Mouse (Mus musculus): Measurements from ENCODE around the gene Adamts20.

The Adamts20 gene

DNA sequence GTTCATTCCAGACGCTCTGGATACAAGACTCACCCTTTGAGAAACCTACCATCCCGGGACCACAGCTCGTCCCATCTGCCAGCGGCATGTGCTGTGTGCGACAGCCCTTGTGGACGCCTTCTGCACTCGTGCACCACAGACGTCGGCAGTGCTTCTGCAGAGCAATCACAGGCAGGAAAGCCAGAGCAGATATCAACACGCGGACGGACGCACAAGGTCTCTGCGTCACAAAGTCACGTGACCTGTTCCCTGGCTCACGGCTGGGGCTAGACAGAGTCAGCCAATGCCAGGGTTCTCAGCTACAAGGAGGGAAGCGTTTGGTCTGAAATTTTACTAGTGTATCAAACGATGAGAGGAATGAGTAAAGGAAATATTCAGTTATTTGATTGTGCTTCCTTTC, 116.2 kb downstream of the Adamts20 start:
- intact Hi-C loops (cut with DNase I) = no loop called here

- intact Hi-C loops (cut with DNase I) = no loop called here
These were observed 120.9 kb downstream of the Adamts20 start for GRCm38 (mm10) chr15:94344317-94344716.

DNA sequence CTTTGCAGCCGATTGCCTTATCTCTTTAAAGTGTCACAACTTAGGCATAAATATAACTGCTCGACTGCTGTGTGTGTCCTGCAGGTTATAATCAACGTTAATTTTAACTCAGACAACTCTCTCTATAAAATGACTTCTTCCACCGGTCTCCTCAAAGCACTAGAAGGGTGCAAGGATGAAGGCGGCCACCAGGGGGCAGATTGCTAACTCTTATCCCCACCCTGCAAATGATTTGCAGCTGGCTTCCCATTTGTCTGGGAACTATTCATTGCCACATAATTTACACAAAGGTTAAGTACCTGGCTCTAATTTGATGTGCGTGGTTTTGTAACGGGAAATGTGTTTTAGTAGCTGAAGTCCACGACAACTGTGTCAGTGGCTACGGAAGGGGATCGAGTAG, 122.9 kb downstream of the Adamts20 start:
- intact Hi-C loops (cut with DNase I) = loop anchor here (2.0 kb wide), 1 partner anchor 178 kb away; no protein-coding TSS in a partner anchor

- intact Hi-C loops (cut with DNase I) = no loop called here
These were observed 126.2 kb downstream of the Adamts20 start for GRCm38 (mm10) chr15:94339011-94339410.

DNA sequence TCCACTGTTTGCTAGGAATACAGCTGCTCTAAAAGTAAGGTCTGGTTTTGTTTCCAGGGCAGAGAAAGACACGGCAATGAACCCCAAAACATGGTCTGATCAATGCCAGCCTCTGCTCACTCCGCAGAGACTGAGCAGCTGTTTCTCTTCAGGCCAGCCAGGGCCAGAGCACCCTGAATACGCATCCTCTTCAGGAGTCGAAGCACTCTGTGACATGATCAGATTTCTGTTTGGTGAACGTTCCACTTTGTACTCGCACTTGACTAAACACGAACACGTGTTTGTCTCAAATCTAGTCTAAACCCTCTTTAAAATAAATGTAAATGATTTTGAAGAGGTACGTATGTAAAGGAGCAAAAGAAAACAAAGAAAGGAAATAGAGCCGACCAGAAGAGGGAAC, 130.6 kb downstream of the Adamts20 start:
- intact Hi-C loops (cut with DNase I) = no loop called here

- intact Hi-C loops (cut with DNase I) = no loop called here
These were observed 138.6 kb downstream of the Adamts20 start for GRCm38 (mm10) chr15:94326626-94327025.

DNA sequence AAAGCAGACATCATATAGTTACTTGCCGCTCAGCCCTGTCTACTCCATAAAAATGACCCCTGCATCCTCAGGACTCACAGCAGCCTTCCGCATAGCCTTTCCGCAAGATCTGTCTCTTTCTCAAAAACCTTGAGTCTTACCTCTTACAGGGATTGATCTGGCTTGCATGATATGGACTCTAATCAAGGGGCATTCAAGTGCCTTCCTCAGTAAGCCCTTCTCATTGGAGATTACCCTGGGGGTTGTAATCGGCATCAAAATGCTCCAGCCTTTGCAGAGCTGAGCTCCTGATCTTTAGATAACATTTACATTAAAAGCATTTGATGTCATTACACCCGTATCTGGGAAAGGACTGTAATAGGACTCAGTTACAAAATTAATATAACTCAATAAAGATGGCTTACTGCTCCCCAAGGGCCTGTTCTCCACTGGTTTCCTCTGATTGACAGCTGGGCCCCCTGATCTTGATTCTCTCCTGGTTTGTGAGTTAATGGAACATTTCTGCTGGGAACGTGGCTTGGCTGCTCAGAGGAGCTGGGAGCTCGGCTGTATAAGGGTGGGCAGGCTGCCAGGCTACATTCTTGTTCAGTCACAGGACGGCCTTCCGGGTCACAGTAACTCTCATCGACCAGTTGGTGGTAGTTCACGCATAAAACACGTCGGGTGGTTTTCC, 139.6 kb downstream of the Adamts20 start:
- intact Hi-C loops (cut with DNase I) = no loop called here

DNA sequence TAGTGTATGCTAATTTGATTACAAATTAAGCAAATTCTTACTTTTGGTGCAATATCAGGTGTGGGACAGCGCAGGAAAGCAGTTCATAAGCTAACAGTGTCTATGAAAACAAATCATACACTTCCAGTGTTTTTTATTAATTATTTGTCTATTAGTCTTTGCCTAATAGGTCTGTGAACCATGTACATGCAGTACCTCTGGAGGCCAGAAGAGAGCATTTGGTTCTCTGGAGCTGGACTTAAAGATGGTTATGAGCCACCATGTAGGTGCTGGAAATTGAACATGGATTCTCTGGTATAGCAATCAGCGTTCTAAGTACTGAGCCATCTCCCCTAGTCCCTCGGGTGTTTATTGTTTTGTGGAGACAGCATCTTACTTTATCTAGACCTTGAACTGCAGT, 149.0 kb downstream of the Adamts20 start:
- intact Hi-C loops (cut with DNase I) = no loop called here

GRCm38 (mm10) chr15:94309689-94310088, 155.5 kb downstream of the Adamts20 start:
- intact Hi-C loops (cut with DNase I) = no loop called here

DNA sequence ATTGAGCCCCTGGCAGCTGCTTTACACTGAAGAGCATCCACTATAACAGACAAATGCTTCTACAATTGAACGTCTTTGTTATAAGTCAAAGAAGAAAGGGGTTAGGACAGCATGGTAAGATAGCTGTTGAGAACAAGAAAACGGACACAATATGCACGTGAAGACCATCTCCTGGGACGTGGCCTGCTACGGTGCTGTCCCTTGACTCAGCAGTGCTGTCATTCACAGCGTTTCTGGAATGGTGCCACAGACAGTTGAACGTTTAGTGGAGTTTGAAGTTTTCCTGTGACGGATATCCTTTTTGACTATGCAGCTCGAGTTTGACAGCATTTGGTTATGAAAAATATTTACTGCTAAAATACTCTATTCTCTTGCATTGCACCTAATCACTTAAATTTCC, 157.3 kb downstream of the Adamts20 start:
- intact Hi-C loops (cut with DNase I) = no loop called here

GRCm38 (mm10) chr15:94303151-94303550, 162.1 kb downstream of the Adamts20 start:
- intact Hi-C loops (cut with DNase I) = no loop called here

DNA sequence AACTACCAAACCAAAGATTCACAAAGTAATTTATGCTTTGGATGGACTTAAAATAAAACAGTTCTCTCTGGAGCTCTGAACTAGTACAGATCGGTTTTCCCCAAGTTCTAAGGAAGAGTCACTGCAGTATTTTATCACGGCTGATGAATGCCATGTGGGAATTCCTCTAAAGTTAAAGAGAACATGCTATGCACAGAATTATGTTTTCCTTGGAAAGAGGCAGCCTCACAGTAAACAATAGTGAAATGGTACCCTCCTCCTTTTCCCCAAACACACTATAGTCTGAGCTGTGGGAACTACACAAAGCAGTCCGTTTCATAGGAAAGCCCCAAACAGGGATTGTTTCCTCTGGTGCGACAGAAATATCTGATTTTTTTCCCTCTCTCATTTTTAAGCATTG, 171.1 kb downstream of the Adamts20 start:
- intact Hi-C loops (cut with DNase I) = no loop called here

- intact Hi-C loops (cut with DNase I) = no loop called here
These were observed 177.2 kb downstream of the Adamts20 start for GRCm38 (mm10) chr15:94288015-94288414.

DNA sequence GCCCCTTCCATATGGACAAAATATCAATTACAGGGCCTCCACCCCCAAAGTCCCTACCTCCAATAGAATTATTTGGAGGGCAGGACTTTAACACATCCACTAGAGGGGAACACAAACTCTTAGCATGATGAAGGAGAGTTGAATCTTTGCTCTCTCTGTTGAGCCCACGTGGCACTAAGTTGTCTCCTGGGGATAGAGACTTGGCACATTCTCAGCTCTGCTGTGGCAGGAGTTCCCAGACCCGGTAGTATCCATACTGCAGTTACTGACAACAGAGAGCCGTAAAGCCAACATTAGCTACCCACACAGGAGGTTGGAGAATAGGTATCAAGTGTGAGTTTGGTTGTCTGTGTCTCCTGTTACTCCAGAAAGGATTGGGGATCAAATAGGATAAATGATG, 177.7 kb downstream of the Adamts20 start:
- intact Hi-C loops (cut with DNase I) = no loop called here

DNA sequence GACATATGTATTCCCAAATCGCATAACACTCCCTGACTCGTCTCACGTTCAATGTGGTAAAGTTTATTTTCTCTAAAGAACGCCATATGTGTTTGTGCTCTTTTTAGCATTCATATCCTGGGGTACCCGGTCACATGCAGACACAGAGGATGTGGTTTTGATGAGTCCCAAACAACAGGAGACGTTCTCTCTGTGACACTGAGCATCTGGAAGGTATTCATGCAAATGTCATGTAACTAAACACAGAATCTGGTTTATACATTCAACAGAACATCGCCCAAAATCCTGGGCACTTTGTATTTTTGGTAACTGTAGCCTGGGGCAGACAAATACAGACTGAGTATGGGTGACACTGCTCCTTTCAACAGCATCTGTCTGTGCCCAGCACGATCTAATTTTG, 188.8 kb downstream of the Adamts20 start:
- intact Hi-C loops (cut with DNase I) = no loop called here

DNA sequence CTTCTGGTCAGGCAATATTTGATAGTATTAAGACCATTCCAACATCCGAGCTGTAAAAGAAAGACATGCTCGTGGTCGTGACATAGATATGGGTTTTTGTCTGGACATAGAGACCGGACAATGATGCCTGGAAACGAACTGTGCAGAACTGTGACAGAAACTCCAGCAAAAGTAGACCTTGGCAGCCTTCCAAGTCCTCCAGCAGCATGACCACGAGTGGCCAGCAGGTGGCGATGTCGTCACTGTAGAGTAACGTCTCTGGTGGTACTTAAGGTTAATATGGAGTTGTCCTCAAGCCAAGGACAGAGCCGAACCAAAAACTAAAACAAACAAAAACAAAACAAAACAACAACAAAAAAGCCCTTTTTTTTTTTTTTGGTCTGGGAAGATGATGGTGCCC, 199.6 kb downstream of the Adamts20 start:
- intact Hi-C loops (cut with DNase I) = loop anchor here (2.0 to 10.0 kb wide), 2 partner anchors 253 to 339 kb away; no protein-coding TSS in a partner anchor

GRCm38 (mm10) chr15:94264497-94264879, 200.7 kb downstream of the Adamts20 start:
- intact Hi-C loops (cut with DNase I) = loop anchor here (2.0 to 10.0 kb wide), 2 partner anchors 254 to 340 kb away; no protein-coding TSS in a partner anchor

DNA sequence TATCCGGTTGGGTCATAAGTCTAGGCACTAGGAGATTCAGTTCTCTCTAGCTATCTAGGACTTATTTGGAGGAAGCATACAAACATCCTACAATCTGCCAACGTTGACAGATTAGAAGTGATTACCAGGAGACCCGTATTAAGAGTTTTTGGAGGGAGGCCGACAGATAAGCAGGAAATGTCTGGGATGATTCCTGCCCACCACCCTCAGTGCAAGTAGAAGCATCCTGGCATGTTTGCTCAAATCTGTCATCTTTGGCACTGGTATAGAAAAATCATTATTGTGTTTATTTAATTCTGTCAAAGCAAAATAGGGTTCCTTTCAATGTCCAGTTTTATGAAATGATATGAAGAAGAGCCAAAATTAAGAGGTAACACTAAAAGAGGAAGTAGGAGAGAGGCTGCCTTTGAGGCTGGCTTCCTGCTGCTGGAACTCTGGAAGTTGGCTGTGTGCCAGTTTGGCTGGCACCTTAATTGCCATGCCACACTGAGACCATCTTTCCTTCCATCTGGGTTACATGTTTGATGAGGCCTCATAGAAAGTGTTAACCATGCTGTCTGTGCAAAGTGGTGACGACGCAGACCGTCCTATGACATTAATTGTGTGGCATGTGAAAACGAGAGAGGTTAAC, 201.2 kb downstream of the Adamts20 start:
- intact Hi-C loops (cut with DNase I) = loop anchor here (2.0 to 10.0 kb wide), 2 partner anchors 255 to 341 kb away; no protein-coding TSS in a partner anchor

GRCm38 (mm10) chr15:94263241-94263640, 202.0 kb downstream of the Adamts20 start:
- intact Hi-C loops (cut with DNase I) = loop anchor here (10.0 kb wide), 1 partner anchor 342 kb away; no protein-coding TSS in a partner anchor

GRCm38 (mm10) chr15:94259497-94259896, 205.7 kb downstream of the Adamts20 start:
- intact Hi-C loops (cut with DNase I) = no loop called here

GRCm38 (mm10) chr15:94255538-94255937, 209.7 kb downstream of the Adamts20 start:
- intact Hi-C loops (cut with DNase I) = no loop called here

DNA sequence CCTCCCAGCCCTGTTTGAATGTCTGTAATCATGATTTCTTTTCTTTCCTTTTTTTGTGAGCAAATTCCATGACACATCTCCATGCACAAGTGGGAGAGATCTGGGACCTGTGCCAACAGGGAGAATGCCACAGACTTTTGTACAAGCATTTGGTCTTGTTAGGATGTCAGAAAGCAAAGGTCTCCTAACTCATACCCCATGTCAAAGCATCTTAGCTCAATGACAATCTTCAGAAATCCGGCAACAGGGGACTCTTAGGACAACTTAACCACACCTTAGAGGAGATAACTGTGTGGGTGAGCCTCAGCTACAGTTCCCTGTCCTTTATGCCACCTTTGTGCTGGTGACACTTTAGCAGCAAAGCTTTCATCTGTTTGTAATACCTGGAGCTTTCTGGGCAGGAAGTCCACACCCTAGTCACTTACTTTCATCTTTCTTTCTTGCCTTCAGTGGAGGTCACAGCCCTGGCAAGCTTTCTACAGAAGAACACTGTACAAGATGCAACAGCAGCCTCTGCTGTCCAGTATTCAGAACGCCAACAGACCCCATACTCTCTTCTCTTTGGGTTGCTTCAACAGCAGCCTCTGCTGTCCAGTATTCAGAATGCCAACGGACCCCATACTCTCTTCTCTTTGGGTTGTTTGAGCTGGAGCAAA, 210.2 kb downstream of the Adamts20 start:
- intact Hi-C loops (cut with DNase I) = no loop called here

Data from adrenal gland (tissue).